Mouse (Mus musculus) midbrain, embryonic 14.5 days (tissue): Measurements from ENCODE around the gene Slc25a18. TPM values are rescaled to one million over a fixed set of nuclear protein-coding genes. Genes with fewer than 3 reads are reported as not detected.

Experiments
- ATAC-seq: fragments of 200-750 bp; cut with Nextera tagmentation; 2 replicates; pipeline ENCODE4 v1.8.0; 2017; ENCODE audit warnings: moderate number of reproducible peaks, moderate library complexity; ENCODE audit not compliant: low FRiP score, low TSS enrichment
- DNase-seq: peaks from one replicate; pipeline ENCODE4 v3.0.0-alpha.2; 2015
- H3K27ac ChIP-seq: fragments of 300-500 bp; sonication (generic); replicated peaks from 2 replicates; pipeline ENCODE4 v1.5.1; 2014; ENCODE audit warnings: mild to moderate bottlenecking, low read depth, low read length, moderate library complexity
- H3K27me3 ChIP-seq: fragments of 300-500 bp; sonication (generic); 2 replicates; pipeline ENCODE4 v1.6.1; 2014; ENCODE audit warnings: low read length, control low read depth, mixed read lengths; ENCODE audit not compliant: control insufficient read depth, insufficient read depth
- H3K36me3 ChIP-seq: fragments of 300-500 bp; sonication (generic); 2 replicates; pipeline ENCODE4 v1.6.1; 2014; ENCODE audit warnings: low read length, control low read depth; ENCODE audit not compliant: control insufficient read depth, insufficient read depth
- H3K4me1 ChIP-seq: fragments of 300-500 bp; sonication (generic); 2 replicates; pipeline ENCODE4 v1.6.1; 2014; ENCODE audit warnings: mild to moderate bottlenecking, antibody characterized with exemption, low read length, control low read depth; ENCODE audit not compliant: control insufficient read depth, insufficient read depth
- H3K4me2 ChIP-seq: fragments of 300-500 bp; sonication (generic); 2 replicates; pipeline ENCODE4 v1.6.1; 2014; ENCODE audit warnings: mild to moderate bottlenecking, low read length, moderate library complexity
- H3K4me3 ChIP-seq: fragments of 300-500 bp; sonication (generic); replicated peaks from 2 replicates; pipeline ENCODE4 v1.5.1; 2014; ENCODE audit warnings: low read depth, low read length
- H3K9ac ChIP-seq: fragments of 300-500 bp; sonication (generic); replicated peaks from 2 replicates; pipeline ENCODE4 v1.6.1; 2014; ENCODE audit warnings: mild to moderate bottlenecking, low read length, moderate library complexity
- H3K9me3 ChIP-seq: fragments of 300-500 bp; sonication (generic); 2 replicates; pipeline ENCODE4 v1.6.1; 2016; ENCODE audit warnings: low read length, control low read depth, mixed read lengths; ENCODE audit not compliant: control insufficient read depth
- WGBS: fragments of 180-500 bp; shearing (Covaris S2); extraction: QIAGEN DNeasy Blood & Tissue Kit; methylation state at CpG from one replicate; pipeline ENCODE4 v1.1.7; 2014; 5-methylcytosine and 5-hydroxymethylcytosine counted together
- polyA plus RNA-seq: library from polyadenylated mRNA; unstranded; fragments of >200 nt; fragmentation: Nextera tagmentation; extraction: Ambion mirVana; gene quantifications from 2 replicates; pipeline ENCODE4 v1.2.1, GENCODE M21; 2014

Gene Slc25a18
- 8.3 and 10.8 TPM in 2 replicates for polyA plus RNA-seq

DNA sequence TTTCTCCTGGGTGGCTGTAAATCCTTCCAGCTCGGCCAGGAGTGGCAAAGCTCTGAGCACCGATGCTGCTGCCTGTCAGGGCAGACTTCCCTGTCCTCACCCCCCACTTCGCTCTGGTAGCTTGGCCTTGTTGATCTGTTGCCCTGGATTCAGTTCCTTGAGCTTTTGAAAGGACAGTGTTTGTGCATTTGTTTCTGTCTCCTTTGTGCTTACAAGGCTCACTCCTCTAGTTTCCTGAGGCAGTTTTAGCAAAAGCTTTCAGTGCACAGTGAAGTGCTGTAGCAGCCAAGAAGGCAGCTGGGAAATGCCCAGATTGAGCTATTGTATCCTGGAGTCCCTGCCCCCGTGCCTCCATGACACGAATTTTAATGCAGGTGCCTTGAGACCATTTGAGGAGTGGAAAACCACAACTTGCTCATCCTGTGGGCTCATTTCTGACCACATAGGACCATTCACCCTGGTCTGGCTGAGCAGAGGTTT is at the start of gene Slc25a18:
Gene Slc25a18 (plus strand): TSS at position 430 of the 480 bp plus-strand sequence.
- DNase-seq (peak; percentile 71), ATAC-seq (peak; percentile 70; the same call in 1 of the 2 replicates)
- Histone ChIP-seq H3K27ac (peak within 1 kb of the TSS; percentile 79), H3K27me3 (no peaks in the 10 kb centered on the region), H3K4me2 (peak within 1 kb of the TSS; percentile 10; the same call in 1 of the 2 replicates), H3K4me3 (no peak within 1 kb of the TSS), H3K4me1 (peaks cover 23% of the 10 kb centered on the region), H3K9me3 (no peaks in the 10 kb centered on the region), H3K9ac (peak within 1 kb of the TSS; percentile 27; the same call in 1 of the 2 replicates), H3K36me3 (peaks cover 5% of the 10 kb centered on the region; the same call in 1 of the 2 replicates)
- 7% methylated on average over 5 of the region's 5 CpGs for WGBS

DNA sequence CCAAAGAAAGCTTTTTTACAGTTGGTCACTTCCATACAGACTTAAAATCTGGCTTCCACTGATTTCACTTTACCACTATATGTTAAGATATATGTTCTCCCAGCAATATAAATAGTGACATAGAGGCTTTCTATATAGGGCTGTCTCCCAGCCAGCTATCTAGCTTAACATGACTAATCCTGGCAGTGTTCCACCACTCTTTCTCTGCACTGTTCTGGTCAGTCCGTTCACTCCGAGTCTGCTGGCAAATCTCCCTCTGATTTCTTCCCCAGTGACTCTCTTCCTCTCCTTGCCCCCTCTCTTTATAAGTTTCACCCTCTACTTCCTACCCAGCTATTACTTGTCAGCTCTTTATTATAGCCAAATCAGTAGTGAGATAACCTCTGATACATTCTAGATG is 47.4 kb upstream of the Slc25a18 start:
- DNase-seq = no peak
- no peaks in the 10 kb centered on the region for H3K27me3 ChIP-seq
- WGBS = 87% methylated on average over 2 of the region's 2 CpGs

DNA sequence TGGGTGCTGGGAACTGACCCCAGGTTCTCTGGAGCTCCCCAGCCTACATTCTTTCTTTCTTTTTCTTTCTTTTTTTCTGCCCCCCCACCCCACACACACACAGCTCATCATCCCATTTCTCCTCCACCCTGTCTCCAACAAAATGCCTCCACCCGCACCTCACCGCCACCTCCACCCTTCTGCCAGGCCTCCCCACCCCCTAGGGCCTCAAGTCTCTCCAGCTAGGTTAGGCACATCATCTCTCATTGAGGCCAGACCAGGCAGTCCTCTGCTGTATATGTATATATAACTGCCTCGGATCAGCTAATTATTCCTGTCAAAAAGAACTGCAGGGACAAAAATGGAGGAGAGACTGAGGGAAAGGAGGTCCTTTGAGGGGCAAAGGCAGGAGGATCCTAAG is 37.4 kb upstream of the Slc25a18 start:
- ATAC-seq = no peak
- H3K27ac ChIP-seq = no peak overlapping the region
- H3K9me3 ChIP-seq = no peaks in the 10 kb centered on the region
- H3K9ac ChIP-seq = no peak overlapping the region
- H3K4me2 ChIP-seq = no peak overlapping the region
- H3K27me3 ChIP-seq = no peaks in the 10 kb centered on the region
- H3K4me3 ChIP-seq = no peak overlapping the region
- peaks cover 8% of the 10 kb centered on the region; the same call in 1 of the 2 replicates for H3K36me3 ChIP-seq
- DNase-seq = no peak
- no peaks in the 10 kb centered on the region for H3K4me1 ChIP-seq
- 83% methylated on average over 3 of the region's 3 CpGs for WGBS

More for the DNA sequence above, 47.4 kb upstream of the Slc25a18 start:
- H3K4me3 ChIP-seq = no peak overlapping the region
- no peak overlapping the region for H3K27ac ChIP-seq
- no peaks in the 10 kb centered on the region for H3K36me3 ChIP-seq
- H3K9ac ChIP-seq = no peak overlapping the region
- H3K4me1 ChIP-seq = no peaks in the 10 kb centered on the region
- H3K9me3 ChIP-seq = no peaks in the 10 kb centered on the region
- ATAC-seq = no peak
- no peak overlapping the region for H3K4me2 ChIP-seq

DNA sequence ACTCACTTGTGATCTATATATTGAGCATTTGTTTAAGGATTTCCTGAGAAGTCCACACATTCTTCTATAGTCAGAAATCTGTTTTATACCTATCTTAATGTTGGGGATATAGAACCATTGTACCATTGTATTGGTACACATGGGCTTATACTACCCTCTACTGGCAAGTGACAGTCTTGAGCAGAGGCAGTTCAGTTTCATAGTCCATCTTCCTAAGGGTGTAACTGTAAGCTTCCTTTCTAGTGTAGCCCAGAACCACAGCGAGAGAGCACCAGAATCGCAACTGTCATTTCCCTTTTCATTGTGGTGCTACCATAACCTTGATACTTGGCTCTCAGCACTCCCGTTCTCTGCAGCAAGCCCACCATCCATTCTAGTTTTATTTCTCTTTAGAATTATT is 36.8 kb upstream of the Slc25a18 start:
- no peak overlapping the region for H3K4me2 ChIP-seq
- no peaks in the 10 kb centered on the region for H3K4me1 ChIP-seq
- H3K4me3 ChIP-seq = no peak overlapping the region
- peak; percentile 69; the same call in 1 of the 2 replicates for ATAC-seq
- H3K9me3 ChIP-seq = no peaks in the 10 kb centered on the region
- H3K27ac ChIP-seq = no peak overlapping the region
- H3K36me3 ChIP-seq = peaks cover 8% of the 10 kb centered on the region; the same call in 1 of the 2 replicates
- H3K9ac ChIP-seq = no peak overlapping the region
- no peaks in the 10 kb centered on the region for H3K27me3 ChIP-seq
- WGBS = 80% methylated on average over 3 of the region's 3 CpGs
- peak; percentile 89 for DNase-seq

DNA sequence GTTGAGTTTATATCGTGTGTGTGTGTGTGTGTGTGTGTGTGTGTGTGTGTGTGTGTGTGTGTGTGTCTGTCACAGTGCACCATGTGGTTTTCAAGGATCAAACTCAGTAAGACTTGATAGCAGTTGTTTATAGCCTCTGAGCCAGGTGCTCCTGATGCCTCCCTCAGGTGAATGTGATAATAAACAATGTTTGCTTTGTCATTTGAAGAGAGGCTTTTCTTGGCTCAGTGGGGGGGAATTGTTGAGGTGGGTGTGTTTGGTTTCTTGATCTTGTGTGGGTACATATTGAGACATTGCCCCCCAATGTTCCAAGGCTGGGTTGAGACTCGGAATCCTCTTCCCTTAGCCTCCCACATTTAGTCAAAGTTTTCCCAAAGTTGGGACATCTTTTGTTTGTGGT is 30.2 kb upstream of the Slc25a18 start:
- DNase-seq = no peak
- Histone ChIP-seq H3K9ac (no peak overlapping the region), H3K4me2 (no peak overlapping the region), H3K4me3 (no peak overlapping the region), H3K36me3 (peaks cover 2% of the 10 kb centered on the region; the same call in 1 of the 2 replicates), H3K27me3 (no peaks in the 10 kb centered on the region), H3K27ac (no peak overlapping the region), H3K4me1 (no peaks in the 10 kb centered on the region), H3K9me3 (no peaks in the 10 kb centered on the region)
- 86% methylated on average over 2 of the region's 2 CpGs for WGBS
- no peak for ATAC-seq

DNA sequence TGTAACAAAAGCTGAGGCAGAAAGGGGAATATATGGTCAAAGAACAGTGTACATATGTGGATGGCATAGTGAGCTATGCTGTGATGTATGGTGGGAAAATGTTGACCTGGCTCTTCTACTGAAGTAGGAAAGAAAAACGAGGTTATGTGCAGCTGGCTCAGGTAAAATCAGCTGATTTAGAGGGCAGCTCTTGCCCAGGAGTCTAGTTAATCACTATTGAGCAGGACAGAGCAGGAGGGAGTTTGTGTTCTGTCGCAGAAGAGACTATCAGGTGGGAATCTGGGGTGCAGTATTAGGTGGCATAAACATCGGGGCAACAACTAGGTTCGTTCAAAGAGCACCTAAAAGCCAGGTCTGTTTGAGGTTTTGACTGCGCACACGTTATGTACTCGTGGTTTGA is 29.1 kb upstream of the Slc25a18 start:
- no peaks in the 10 kb centered on the region for H3K9me3 ChIP-seq
- H3K9ac ChIP-seq = no peak overlapping the region
- H3K4me3 ChIP-seq = no peak overlapping the region
- no peaks in the 10 kb centered on the region for H3K4me1 ChIP-seq
- H3K27me3 ChIP-seq = no peaks in the 10 kb centered on the region
- no peak overlapping the region for H3K4me2 ChIP-seq
- 95% methylated on average over 7 of the region's 7 CpGs for WGBS
- DNase-seq (no peak), ATAC-seq (no peak)
- no peak overlapping the region for H3K27ac ChIP-seq
- no peaks in the 10 kb centered on the region for H3K36me3 ChIP-seq

DNA sequence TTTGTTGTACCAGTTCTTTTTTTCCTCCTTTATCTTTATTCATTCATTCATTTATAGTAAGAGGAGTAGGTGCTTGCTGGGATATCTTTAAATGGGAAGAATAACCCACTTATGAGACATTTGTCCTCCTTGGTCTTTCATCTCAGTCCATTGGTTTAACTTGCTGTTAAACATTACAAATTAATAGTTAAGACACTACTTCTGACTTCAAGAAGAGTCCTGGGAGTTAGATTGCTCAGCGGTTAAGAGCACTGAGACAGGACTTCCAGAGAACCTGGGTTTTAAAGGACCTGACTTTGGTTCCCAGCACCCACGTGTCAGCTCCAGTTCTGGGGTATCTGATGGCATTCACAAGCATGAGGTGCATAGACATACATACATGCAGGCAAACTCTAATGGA is 27.0 kb upstream of the Slc25a18 start:
- Histone ChIP-seq H3K4me1 (no peaks in the 10 kb centered on the region), H3K4me3 (no peak overlapping the region), H3K27ac (no peak overlapping the region), H3K27me3 (no peaks in the 10 kb centered on the region), H3K9me3 (no peaks in the 10 kb centered on the region), H3K9ac (no peak overlapping the region), H3K36me3 (peaks cover 9% of the 10 kb centered on the region), H3K4me2 (no peak overlapping the region)
- no peak for DNase-seq
- ATAC-seq = no peak
- WGBS = 95% methylated on average over 2 of the region's 2 CpGs

DNA sequence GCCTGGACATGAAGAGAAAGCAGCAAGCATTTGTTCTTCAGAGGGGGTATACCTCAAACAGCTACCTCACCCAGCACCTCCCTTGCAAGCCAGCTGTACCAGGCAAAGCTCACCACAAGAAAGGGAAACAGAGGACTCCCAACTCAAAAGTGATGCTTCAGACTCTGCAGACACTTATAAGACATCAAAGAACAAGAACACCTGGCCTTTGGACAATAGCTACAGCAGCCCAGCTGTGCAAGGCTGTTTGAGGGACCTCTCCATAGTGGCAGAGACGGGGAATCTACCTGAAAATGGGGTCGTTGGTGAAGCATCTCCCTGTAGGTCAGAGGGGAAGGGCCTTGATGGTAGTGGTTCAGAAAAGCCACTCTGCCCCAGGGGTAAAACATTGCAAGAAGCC is 12.2 kb upstream of the Slc25a18 start:
- no peak for ATAC-seq
- peaks cover 75% of the 10 kb centered on the region for H3K36me3 ChIP-seq

DNA sequence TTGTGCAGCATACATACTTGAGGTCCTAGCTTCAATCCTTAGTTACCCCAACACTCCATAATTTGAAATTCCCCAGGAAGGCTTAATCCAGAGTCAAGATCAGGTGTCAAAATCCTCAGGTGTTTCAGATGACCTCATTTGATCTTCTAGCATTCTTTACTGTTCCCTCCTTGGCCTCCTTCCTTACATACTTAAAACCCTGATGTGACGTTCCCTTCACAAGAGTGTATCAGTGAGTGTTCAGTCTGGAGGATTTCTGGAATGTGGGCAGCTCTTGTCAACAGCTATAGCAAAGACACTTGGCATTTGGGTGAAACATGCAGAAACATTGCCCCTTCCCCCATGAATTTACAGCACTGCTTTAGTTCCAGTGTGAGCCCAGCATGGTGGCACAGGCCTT is 3.4 kb upstream of the Slc25a18 start:
- H3K9me3 ChIP-seq = no peaks in the 10 kb centered on the region
- peaks cover 23% of the 10 kb centered on the region for H3K4me1 ChIP-seq
- no peaks in the 10 kb centered on the region for H3K27me3 ChIP-seq
- H3K9ac ChIP-seq = no peak overlapping the region
- H3K4me3 ChIP-seq = no peak overlapping the region
- H3K4me2 ChIP-seq = no peak overlapping the region
- DNase-seq (no peak), ATAC-seq (no peak)
- H3K36me3 ChIP-seq = peaks cover 14% of the 10 kb centered on the region
- no peak overlapping the region for H3K27ac ChIP-seq
- 95% methylated on average over 1 of the region's 1 CpGs for WGBS

More for the DNA sequence above, 12.2 kb upstream of the Slc25a18 start:
- Histone ChIP-seq H3K4me3 (no peak overlapping the region), H3K27ac (no peak overlapping the region), H3K4me2 (no peak overlapping the region), H3K27me3 (no peaks in the 10 kb centered on the region), H3K9ac (no peak overlapping the region), H3K9me3 (no peaks in the 10 kb centered on the region), H3K4me1 (no peaks in the 10 kb centered on the region)
- WGBS = 85% methylated on average over 2 of the region's 2 CpGs
- DNase-seq = no peak
